Mouse (Mus musculus): Measurements from ENCODE around the gene Kif6. TPM values are rescaled to one million over a fixed set of nuclear protein-coding genes. Genes with fewer than 3 reads are reported as not detected.

The Kif6 gene
- polyA plus RNA-seq (2014; fragmentation: Illumina TruSeq; extraction: RNeasy Lipid Tissue Mini Kit (QIAGEN cat#74804); ENCODE audit: insufficient read depth, low read depth, low replicate concordance) = 1.2 TPM

GRCm38 (mm10) chr17:49614577-49615235, at the start of gene Kif6:
Gene Kif6 (plus strand): TSS chr17:49615136.

Other genes starting within 250 kb of the Kif6 start
- gene Mocs1, start 186.8 kb upstream of the Kif6 start, polyA plus RNA-seq (2014; fragmentation: Illumina TruSeq; extraction: RNeasy Lipid Tissue Mini Kit (QIAGEN cat#74804); ENCODE audit: insufficient read depth, low read depth, low replicate concordance) = 14.1 TPM
- gene Daam2, start 50.8 kb upstream of the Kif6 start, polyA plus RNA-seq (2014; fragmentation: Illumina TruSeq; extraction: RNeasy Lipid Tissue Mini Kit (QIAGEN cat#74804); ENCODE audit: insufficient read depth, low read depth, low replicate concordance) = 2.9 TPM

All from lung, adult 10 weeks (tissue).